Mouse (Mus musculus) hindlimb bud, embryonic 11.5 days (tissue): ENCODE results near the gene Pim1.
"Not testable (repeated sequence)": the region's sequence is repeated elsewhere in the genome, so short reads cannot be mapped to it uniquely, and the experiment has no call there.

Source experiments
- DNase-seq: peaks from one replicate; pipeline ENCODE4 v3.0.0-alpha.2; 2012; ENCODE audit warnings: low read depth, low spot score; ENCODE audit errors: extremely low spot score

The Pim1 gene

GRCm38 (mm10) chr17:29492269-29493191 lies 2.0 kb downstream of the Pim1 start:
- peak; percentile 68 for DNase-seq

- DNase-seq, result no peak
Measured at GRCm38 (mm10) chr17:29493461-29493980, 3.0 kb downstream of the Pim1 start.

GRCm38 (mm10) chr17:29494062-29494731 lies 3.6 kb downstream of the Pim1 start:
- DNase-seq, result no peak

- no peak for DNase-seq
Measured at GRCm38 (mm10) chr17:29494732-29495076, 4.2 kb downstream of the Pim1 start.

GRCm38 (mm10) chr17:29496211-29497070 lies 5.9 kb downstream of the Pim1 start:
- no peak for DNase-seq

GRCm38 (mm10) chr17:29497071-29497354 lies 6.5 kb downstream of the Pim1 start:
- DNase-seq, result no peak

GRCm38 (mm10) chr17:29497481-29497880 lies 6.9 kb downstream of the Pim1 start:
- DNase-seq, result not testable (repeated sequence)

- DNase-seq, result no peak
Measured at GRCm38 (mm10) chr17:29498028-29498427, 7.5 kb downstream of the Pim1 start.

GRCm38 (mm10) chr17:29498952-29499351 lies 8.4 kb downstream of the Pim1 start:
- DNase-seq, result not testable (repeated sequence)

GRCm38 (mm10) chr17:29499511-29499910 lies 9.0 kb downstream of the Pim1 start:
- no peak for DNase-seq

GRCm38 (mm10) chr17:29500243-29500740 lies 9.7 kb downstream of the Pim1 start:
- DNase-seq, result no peak

- no peak for DNase-seq
Measured at GRCm38 (mm10) chr17:29500802-29501469, 10.4 kb downstream of the Pim1 start.

GRCm38 (mm10) chr17:29502005-29502668 lies 11.6 kb downstream of the Pim1 start:
- DNase-seq, result no peak

GRCm38 (mm10) chr17:29502669-29503665 lies 12.4 kb downstream of the Pim1 start:
- DNase-seq, result no peak

- DNase-seq, result no peak
Measured at GRCm38 (mm10) chr17:29503700-29504099, 13.1 kb downstream of the Pim1 start.

GRCm38 (mm10) chr17:29508927-29509608 lies 18.5 kb downstream of the Pim1 start:
- no peak for DNase-seq

GRCm38 (mm10) chr17:29510691-29511090 lies 20.1 kb downstream of the Pim1 start:
- no peak for DNase-seq

GRCm38 (mm10) chr17:29513044-29513730 lies 22.6 kb downstream of the Pim1 start:
- DNase-seq, result no peak
